Mouse (Mus musculus) ES-E14 (cell line): ENCODE data around the gene Mbd3. TPM values are rescaled to one million over a fixed set of nuclear protein-coding genes. Genes with fewer than 3 reads are reported as not detected.
A peak's percentile ranks its signal among the peaks of the same experiment; 100 is the strongest.

Experiments used
- DNase-seq: peaks from one replicate; pipeline ENCODE4 v3.0.0-alpha.2; 2013; ENCODE audit warnings: low read depth, low spot score
- H3K27ac ChIP-seq: 2 replicates; pipeline ENCODE4 v1.5.1; 2012; ENCODE audit warnings: low read depth, mild to moderate bottlenecking, low read length, moderate library complexity, mixed read lengths; ENCODE audit not compliant: poor library complexity, insufficient read depth, severe bottlenecking
- H3K36me3 ChIP-seq: 2 replicates; pipeline ENCODE4 v1.6.1; 2012; ENCODE audit warnings: mild to moderate bottlenecking, low read length, moderate library complexity, mixed read lengths; ENCODE audit not compliant: control insufficient read depth, poor library complexity, insufficient read depth, severe bottlenecking
- H3K4me1 ChIP-seq, 2 experiments: fragments of 150-350 bp in 1 of 2; sonication (generic) in 1 of 2; 2 replicates each; pipeline ENCODE4 v1.6.1; 2012; ENCODE audit warnings: low read length in 2 of 2, mild to moderate bottlenecking in 1 of 2, mixed read lengths in 1 of 2; ENCODE audit not compliant: control insufficient read depth in 2 of 2, insufficient read depth in 2 of 2, poor library complexity in 1 of 2
- H3K4me3 ChIP-seq, 2 experiments: fragments of 150-350 bp in 1 of 2; sonication (generic) in 1 of 2; 2 replicates each; pipeline ENCODE4 v1.5.1; 2012; ENCODE audit warnings: low read length in 2 of 2, low read depth in 1 of 2, mild to moderate bottlenecking in 1 of 2, mixed read lengths in 1 of 2; ENCODE audit not compliant: insufficient read depth in 1 of 2, poor library complexity in 1 of 2, severe bottlenecking in 1 of 2
- H3K9ac ChIP-seq: 2 replicates; pipeline ENCODE4 v1.6.1; 2012; ENCODE audit warnings: low read depth, mild to moderate bottlenecking, low read length, mixed read lengths; ENCODE audit not compliant: poor library complexity, insufficient read depth, severe bottlenecking
- H3K9me3 ChIP-seq: fragments of 150-350 bp; sonication (generic); 2 replicates; pipeline ENCODE4 v1.6.1; 2012; ENCODE audit warnings: low read depth, mild to moderate bottlenecking, low read length; ENCODE audit not compliant: control insufficient read depth, insufficient read depth
- CHD2 ChIP-seq: IDR thresholded peaks from 2 replicates; pipeline ENCODE4 v1.6.1; 2014; ENCODE audit warnings: mild to moderate bottlenecking, low read depth, low read length, inconsistent platforms
- HCFC1 ChIP-seq: IDR thresholded peaks from 2 replicates; pipeline ENCODE4 v1.6.1; 2012; ENCODE audit warnings: low read length, inconsistent platforms, borderline replicate concordance; ENCODE audit not compliant: insufficient read depth
- MAFK ChIP-seq: IDR thresholded peaks from 2 replicates; pipeline ENCODE4 v1.6.1; 2014; ENCODE audit warnings: mild to moderate bottlenecking, low read depth, low read length, inconsistent platforms; ENCODE audit not compliant: insufficient read depth
- ZC3H11A ChIP-seq: IDR thresholded peaks from 2 replicates; pipeline ENCODE4 v1.6.1; 2012; ENCODE audit warnings: low read depth, mild to moderate bottlenecking, inconsistent platforms, low read length, borderline replicate concordance
- ZNF384 ChIP-seq: IDR thresholded peaks from 2 replicates; pipeline ENCODE4 v1.6.1; 2012; ENCODE audit warnings: low read depth, low read length, inconsistent platforms
- in situ Hi-C, 2 experiments: fragments of 600-800 bp; cut with MboI; formaldehyde crosslinking; loops; one replicate each; pipeline ENCODE4 v1.15.1; 2025; ENCODE audit warnings: low sequenced_read_pairs in 2 of 2, inconsistent platforms in 1 of 2; ENCODE audit not compliant: unreplicated experiment in 2 of 2
- total RNA-seq: library from RNA; depleted of rRNA; stranded (reverse); fragments of 300-350 nt; gene quantifications from 2 replicates; pipeline ENCODE4 v1.2.3, GENCODE M21; 2012; rRNA removed

Mbd3 gene
- total RNA-seq: 131 and 134 TPM in 2 replicates

GRCm38 (mm10) chr10:80399191-80399972 lies at the start of gene Mbd3:
TSS of gene Mbd3 (minus strand) at chr10:80399550.
- Histone ChIP-seq H3K9ac (peak within 1 kb of the TSS; percentile 92), H3K9me3 (no peaks in the 10 kb centered on the region), H3K27ac (peak within 1 kb of the TSS; percentile 95), H3K36me3 (peaks cover 37% of the 10 kb centered on the region), H3K4me1 (peaks cover 0 to 17% of the 10 kb centered on the region in 2 experiments; a peak in 2 of 4 replicates), H3K4me3 (peak within 1 kb of the TSS; percentile 81 to 88)
- peak; percentile 98 for DNase-seq
- in situ Hi-C loops: no loop called here
- no peak for TF ChIP-seq ZC3H11A
- TF ChIP-seq ZNF384: no peak
- peak; percentile 53; the same call in 1 of the 2 replicates for TF ChIP-seq HCFC1
- TF ChIP-seq CHD2: peak; percentile 57
- no peak for TF ChIP-seq MAFK

- Histone ChIP-seq H3K9ac (no peak overlapping the region), H3K4me3 (peak overlapping the region in 1 of 2 experiments; percentile 6; a peak in 1 of 4 replicates), H3K36me3 (no peaks in the 10 kb centered on the region), H3K27ac (no peak overlapping the region), H3K4me1 (peaks cover 7 to 9% of the 10 kb centered on the region in 2 experiments), H3K9me3 (no peaks in the 10 kb centered on the region)
- in situ Hi-C loops: loop anchor here in 1 of 2 experiments (5.0 kb wide), 1 partner anchor 61 kb away; no protein-coding TSS in a partner anchor
- DNase-seq: peak; percentile 79
- TF ChIP-seq ZNF384 (no peak), CHD2 (no peak), MAFK (no peak), HCFC1 (no peak), ZC3H11A (peak; percentile 90; the same call in 1 of the 2 replicates)
These were observed 46.7 kb upstream of the Mbd3 start for GRCm38 (mm10) chr10:80445898-80446601.

GRCm38 (mm10) chr10:80445052-80445451 lies 45.7 kb upstream of the Mbd3 start:
- Histone ChIP-seq H3K9ac (no peak overlapping the region), H3K36me3 (no peaks in the 10 kb centered on the region), H3K9me3 (no peaks in the 10 kb centered on the region), H3K4me1 (peaks cover 2 to 5% of the 10 kb centered on the region in 2 experiments; a peak in 2 of 4 replicates), H3K4me3 (no peak overlapping the region), H3K27ac (no peak overlapping the region)
- DNase-seq: no peak
- TF ChIP-seq ZNF384 (no peak), HCFC1 (no peak), MAFK (no peak), CHD2 (no peak), ZC3H11A (no peak)
- in situ Hi-C loops: loop anchor here in 1 of 2 experiments (5.0 kb wide), 1 partner anchor 62 kb away; no protein-coding TSS in a partner anchor

GRCm38 (mm10) chr10:80444339-80445045 lies 45.1 kb upstream of the Mbd3 start:
- in situ Hi-C loops: loop anchor here in 1 of 2 experiments (5.0 kb wide), 1 partner anchor 63 kb away; no protein-coding TSS in a partner anchor
- no peak for DNase-seq
- Histone ChIP-seq H3K36me3 (no peaks in the 10 kb centered on the region), H3K9me3 (no peaks in the 10 kb centered on the region), H3K4me3 (no peak overlapping the region), H3K9ac (no peak overlapping the region), H3K27ac (no peak overlapping the region), H3K4me1 (peaks cover 2 to 3% of the 10 kb centered on the region in 2 experiments; a peak in 1 of 4 replicates)
- TF ChIP-seq ZC3H11A (no peak), HCFC1 (no peak), CHD2 (no peak)
